Mouse (Mus musculus): Measurements from ENCODE around the gene Mylk3.

DNA sequence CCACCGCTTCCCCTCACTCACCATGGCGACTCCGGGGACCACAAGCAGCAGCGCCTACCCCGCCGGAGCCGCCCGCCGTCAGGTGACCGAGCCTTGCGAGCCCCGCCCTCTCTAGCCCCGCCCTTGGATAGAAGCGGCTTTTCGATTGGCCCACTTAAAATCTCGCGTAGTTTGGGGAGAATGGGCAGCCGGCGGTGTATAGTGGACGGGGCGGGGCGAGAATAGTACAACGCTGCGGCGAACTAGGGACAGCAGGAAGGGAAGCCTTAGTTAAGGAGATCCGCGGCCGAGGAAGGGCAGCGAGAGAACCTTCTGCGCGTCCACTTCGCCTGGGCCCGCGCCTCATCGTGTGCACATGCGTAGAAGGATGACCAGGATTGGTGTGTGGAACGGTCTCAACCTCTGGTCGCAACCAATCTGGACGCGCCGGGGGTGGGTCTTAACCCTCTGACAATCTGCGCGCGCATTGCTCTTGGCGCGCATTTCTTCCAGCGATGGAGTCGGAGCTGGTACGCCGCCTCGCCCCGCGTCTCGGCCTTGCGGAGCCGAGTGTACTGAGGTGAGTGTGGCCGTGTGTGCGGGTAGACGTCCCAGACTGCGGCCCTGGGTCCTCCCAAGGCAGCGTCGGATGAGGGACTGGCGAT lies 86.6 kb downstream of the Mylk3 start, which contains the start of the genes Orc6 and Vps35:
- peak; percentile 61; the same call in 1 of the 2 replicates for TF ChIP-seq POLR2A (IDR thresholded peaks at IDR 0.05; ENCODE audit: borderline replicate concordance, extremely low read depth, insufficient read depth, insufficient read length, poor library complexity, severe bottlenecking)
- no peak for TF ChIP-seq CTCF (IDR thresholded peaks at IDR 0.05; ENCODE audit: borderline replicate concordance, extremely low read depth, insufficient read depth, insufficient read length)

Data from brain, embryonic 14.5 days (tissue).